Mouse (Mus musculus): ENCODE results near the gene Vps11.

DNA sequence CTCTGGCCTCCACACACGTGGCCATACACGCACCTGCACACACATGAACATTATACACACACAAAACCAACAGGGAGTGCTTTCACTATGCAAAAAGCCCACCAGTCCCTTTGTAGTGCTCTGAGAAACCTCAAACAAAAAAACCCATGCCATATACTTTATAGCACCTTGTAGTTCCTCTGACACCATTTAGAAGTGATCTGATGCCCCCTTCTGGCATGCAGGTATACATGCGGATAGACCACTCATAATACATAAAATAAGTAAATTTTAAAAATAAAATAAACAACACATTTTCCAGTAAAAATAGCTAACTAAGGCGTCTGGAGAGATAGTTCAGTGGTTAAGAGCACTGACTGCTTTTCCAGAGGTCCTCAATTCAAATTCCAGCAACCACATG lies 4.3 kb downstream of the Vps11 start:
- no peak for TF ChIP-seq GATA1 (IDR thresholded peaks at IDR 0.05; ENCODE audit: borderline replicate concordance, low read length)
- TF ChIP-seq FLI1 (IDR thresholded peaks at IDR 0.05; ENCODE audit: low read length): no peak
